Mouse (Mus musculus): ENCODE results near the gene Pou3f1.
"Not testable (repeated sequence)": the region's sequence is repeated elsewhere in the genome, so short reads cannot be mapped to it uniquely, and the experiment has no call there.

Pou3f1 gene

DNA sequence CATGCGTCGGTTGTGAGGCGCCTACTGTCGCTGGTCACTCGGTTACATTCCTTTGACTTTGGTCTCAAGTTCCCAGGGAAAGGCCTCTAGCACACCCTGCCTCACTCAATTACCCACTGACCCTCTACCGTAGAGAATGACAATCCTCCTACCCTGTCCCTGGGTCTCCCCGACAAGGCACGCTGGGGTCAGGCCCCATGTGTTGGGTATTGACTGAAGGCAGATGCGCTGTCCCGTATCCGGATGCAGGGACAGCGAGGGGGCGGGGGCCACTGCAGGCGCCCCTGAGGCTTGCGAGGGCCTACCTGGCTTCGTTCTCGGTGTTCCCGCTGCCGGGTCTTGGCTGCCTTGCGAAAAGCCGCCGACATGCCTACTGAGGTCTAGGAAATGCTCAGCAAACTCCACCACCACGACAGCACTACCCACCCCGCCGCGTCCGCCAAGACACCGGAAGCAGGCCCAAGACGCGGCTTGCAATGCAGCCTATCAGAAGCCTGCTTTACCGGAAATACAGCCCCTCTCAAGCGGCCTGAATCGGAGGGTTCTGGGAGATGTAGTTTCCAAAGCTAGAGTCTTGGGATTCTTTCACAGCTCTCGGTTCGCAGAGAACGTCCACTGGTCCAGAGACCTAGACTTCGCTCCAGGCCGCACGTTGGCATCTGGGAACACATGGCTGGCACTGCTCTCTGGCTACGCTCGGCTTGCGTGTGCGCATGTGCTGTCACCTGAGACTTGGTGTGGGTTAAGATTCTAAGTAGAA is 36.7 kb downstream of the Pou3f1 start, which contains the start of gene Utp11:
Utp11 (minus strand) TSS at position 466 of the 760 bp plus-strand sequence.
- peak; percentile 97 for DNase-seq

DNA sequence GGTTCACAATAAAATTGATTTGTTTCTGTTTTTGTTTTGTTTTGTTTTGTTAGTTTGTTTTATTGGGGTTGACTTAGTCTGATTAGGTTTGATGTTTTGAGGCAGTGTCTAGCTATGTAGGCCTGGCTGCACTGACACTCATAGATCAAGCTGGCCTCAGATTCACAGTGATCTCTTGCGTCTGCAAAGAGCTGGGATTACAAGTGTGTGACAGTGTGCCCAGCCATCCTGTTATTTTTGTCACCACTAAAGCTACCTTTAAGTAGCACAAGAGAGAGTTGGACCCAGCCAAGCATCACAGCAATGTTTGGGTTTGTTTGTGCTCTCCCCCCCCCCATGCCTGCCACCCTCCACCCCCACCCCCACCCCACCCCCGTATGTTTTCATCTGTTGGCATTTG is 38.0 kb downstream of the Pou3f1 start:
- DNase-seq, result no peak

DNA sequence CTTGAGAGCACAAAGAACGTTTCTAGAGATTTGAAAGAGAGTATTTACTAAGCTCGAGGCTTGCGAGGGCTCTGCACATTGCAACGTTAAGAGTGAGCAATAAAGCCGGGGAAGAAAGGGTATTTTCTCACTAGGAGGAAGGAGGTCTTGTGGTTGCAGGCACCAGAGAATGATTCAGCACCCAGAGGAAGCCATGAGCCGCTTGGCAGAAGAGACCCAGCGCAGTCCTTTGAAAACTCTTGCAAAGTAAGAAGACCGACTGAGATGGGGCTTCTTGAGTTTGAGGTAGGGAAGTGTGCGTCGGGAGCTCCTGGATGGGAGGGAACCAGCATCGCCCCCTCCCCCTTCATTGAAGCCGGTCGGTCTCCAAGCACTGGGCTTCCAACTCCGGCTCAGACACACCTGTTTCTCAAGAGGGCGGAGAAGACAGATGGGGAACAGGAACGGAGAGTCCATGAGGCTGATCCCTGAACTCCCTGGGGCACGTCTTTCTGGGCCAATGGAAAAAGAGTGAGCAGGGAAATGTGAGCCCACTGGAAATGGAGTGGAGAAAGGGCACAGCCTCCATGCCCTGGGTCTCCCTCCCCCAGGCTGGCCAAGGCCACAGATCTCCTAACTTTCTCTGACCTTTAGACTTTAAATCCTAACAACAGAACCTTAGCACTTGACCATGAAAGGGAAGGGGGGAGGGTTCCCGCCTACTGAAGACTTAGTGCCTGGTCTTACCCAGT is 39.3 kb downstream of the Pou3f1 start:
- DNase-seq, result peak; percentile 83

DNA sequence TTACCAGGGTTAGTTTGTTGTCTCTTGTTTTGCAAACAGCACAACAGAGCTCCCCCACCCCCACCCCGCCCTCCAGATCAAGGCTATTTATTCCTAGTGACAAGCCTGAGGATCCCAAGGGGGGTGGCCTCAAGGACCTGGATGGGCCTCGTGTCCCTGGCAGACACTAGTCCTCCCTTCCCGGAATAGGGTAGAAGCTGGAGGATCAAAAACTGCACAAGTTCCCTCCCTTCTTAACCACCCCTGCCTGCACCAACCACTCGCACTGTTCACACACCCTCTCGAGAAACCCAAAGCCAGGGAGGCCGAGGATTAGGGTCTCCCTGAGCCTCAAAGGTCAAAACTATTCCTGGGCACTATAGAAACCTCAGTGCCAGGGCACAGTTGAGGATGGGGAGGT is 43.2 kb downstream of the Pou3f1 start:
- no peak for DNase-seq

DNA sequence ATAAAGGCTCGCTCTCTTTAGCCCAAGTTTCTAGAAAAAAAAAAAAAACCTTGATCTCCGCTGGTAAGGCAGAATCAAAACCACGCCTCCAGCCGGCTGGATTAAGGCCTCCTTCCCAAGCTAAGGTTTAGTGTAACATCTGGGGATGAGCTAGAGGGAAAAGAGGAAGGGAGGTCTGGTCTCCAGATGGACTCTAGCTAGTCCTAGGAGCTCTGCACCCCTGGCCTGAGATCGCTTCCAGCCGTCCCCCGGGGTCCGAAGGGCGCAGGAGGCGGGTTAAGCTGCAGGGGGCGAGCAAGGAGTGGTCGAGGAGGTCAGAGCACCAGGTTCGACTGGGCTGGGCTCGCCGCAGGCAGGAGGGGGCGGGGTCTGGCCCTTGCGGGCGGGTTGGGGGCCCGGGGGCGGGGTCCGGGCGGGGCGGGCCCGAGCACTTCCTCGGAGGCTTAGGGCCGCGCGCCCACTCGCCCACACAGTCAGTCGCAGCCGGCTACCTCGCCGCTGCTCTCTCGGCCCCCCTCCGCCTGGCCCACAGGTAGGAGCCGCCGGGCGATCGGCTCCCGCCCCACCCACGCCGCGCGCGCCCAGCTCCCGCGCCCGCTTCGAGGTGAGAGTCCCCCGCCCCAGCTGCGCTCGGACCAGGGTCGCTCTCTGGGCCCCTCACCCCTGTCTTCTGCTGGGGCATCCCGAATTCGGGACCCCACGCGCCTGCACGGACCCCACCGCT is 43.8 kb downstream of the Pou3f1 start, which contains the start of gene Fhl3:
Fhl3 (plus strand) TSS at position 454 of the 724 bp plus-strand sequence.
- DNase-seq, result peak; percentile 88

DNA sequence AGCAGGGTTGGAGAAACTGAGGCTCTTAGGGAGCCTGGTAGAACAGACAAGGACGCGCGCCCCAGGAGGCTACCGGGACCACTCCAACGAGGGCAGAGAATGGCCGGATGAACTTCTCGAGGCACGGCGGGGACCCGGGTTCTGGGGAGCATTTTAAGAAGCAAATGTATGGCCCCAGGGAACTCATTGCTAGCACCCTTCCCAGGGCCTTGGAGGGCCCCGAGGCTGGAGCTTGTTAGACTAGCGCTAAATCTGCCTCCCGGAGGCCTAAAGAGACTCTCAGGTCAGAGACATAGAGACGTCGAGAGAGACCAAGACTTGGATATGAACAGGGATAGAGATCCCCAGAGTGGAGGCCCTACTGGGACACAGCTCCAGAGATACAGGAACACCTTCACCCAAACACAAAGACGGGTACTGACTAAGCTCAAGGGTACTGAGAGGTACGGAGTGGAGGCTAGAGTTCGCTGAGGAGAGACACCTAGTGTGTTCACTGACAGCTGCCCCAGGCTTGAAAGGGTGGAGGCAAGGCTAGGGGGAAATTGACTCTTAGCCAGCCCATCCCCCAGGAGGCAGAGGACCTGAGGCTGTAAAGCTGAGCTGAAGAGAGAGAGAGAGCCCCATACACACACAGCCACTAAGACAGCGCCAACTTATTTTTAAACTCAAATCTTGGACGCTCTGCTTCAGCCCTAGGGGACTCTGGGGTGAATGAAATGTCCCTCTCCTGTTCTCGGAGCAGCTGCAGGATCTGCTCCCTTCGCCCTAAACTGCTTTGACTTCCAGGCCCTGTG is 44.6 kb downstream of the Pou3f1 start:
- no peak for DNase-seq

DNA sequence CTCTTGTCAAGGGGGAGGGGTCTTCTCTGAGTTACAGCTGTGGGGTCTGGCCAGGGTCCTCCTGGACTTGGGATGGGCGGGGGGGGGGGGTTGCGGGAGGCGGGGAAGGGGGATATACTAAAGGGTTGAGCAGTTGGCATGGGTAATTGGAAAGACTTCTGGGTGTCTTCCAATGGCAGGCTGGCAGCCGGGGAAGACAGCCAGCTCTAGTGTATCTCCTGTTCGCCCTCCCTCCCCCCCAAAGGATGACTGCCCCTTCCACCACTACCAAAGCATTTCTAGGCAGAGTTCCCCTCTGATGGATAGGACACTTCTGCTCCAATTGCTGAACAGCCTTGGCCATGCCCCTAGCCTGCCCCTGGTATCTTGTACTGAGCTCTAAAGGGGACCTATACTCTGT is 45.3 kb downstream of the Pou3f1 start:
- DNase-seq, result no peak

DNA sequence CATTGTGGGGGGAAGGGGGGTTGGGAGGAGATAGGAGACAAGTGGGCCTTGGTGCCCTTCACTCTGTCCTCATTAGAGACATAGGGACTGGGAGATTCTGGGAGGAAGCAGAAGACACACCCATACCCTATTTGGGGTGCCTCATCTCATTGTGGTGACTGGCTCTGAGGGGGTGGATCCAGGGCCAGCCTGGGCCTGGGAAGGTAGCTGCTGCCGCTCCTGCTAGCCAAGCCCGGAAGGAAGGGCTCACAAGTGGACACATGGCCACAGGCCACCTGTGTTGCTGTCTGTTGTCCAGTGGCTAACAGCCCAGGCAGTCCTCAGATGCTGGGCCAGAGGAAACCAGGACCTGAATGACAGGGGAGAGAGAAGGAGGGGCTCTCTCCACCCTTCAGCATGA is 46.8 kb downstream of the Pou3f1 start:
- no peak for DNase-seq

DNA sequence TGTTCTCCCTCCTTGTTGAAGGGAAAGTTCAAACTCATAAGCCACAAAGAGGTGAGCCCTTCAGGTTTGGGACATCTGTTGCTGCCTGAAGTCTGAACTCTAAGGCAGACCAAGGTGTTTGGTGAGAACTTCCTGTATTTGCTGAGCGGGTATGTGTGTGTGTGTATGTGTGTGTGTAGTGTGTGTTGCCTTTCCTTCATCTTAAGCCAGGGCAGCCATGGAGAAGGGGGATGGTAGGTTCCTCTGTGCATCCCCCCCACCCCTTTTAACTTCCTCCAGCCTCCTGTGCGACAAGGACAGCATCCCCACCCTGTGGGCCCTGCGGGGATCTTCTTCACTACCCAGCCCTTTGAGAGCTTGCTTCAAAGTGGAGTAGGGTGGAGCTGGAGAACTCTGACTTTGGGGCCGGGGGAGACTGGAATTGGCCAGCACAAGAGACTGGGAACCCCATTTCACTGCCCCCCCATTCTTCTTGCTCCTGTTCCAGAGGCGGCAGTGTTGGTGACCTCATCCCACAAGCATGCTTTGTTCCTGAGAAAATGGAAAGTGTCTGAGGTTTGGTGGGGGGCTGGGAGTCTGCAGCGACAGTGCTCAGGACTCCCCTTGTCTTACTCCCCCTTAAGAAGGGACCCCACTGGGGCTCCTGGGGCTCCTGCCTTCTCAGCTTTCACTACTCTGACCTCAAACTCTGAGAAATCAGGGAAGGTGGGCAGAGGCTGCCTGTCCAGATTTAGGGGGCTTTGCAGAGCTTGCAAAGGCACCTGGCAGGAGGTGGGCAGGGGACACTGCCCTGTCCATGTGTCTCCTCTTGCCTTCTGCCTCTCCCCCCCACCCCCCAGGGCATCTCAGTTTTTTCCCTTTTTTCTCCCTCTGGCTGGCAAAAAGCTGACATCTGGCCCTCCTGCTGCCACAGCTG is 47.5 kb downstream of the Pou3f1 start:
- no peak for DNase-seq

DNA sequence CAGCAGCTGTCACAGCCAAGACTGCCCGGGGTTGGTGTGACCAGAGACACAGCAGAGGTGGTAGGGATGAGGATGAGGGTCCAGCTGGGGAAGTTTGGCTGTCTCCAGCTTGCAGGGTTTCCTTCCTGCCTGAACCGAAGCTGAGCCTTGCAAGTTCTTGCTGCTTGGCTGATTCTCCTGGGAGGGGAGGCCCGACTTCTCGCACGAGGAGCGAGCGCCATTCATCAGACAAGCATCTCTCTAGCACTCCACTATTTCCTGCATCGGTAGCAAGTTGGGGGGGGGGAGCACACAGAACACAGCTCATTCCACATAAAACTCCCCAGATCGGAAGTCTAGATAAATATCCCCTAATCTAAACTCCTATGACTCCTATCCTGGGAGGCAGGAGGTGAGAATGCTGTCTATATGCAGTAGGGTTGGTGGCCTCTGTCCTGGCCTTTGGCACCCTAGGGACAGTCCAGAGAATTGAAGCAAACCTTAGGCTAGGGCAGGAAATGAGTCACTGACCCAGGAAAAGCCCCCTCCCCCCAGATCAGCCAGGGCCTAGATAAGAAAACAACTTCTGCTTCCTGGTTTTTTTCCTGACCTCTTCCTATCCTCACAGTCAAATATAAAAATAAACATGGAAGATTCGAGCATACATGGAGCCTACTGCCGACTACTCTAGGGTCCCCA is 48.3 kb downstream of the Pou3f1 start:
- DNase-seq, result peak; percentile 60

DNA sequence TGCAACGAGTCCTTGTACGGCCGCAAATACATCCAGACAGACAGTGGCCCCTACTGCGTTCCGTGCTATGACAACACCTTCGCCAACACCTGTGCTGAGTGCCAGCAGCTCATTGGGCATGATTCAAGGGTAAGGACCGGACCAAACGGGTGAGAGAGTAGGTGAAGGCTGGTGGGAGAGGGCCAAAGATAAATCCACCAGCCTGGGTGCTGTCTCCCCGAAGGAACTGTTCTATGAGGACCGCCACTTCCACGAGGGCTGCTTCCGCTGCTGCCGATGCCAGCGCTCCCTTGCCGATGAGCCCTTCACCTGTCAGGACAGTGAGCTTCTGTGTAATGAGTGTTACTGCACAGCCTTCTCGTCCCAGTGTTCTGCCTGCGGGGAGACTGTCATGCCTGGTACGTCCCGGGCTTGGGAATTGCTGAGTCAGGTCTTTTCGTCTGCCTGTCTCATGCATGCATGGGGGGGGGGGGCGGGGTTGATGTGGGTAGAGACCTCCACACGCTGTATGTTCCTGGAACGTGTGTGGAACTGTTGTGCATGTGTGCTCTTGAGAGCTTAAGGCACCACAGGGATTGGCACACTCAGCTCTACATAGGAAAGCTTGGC is 49.2 kb downstream of the Pou3f1 start:
- no peak for DNase-seq

DNA sequence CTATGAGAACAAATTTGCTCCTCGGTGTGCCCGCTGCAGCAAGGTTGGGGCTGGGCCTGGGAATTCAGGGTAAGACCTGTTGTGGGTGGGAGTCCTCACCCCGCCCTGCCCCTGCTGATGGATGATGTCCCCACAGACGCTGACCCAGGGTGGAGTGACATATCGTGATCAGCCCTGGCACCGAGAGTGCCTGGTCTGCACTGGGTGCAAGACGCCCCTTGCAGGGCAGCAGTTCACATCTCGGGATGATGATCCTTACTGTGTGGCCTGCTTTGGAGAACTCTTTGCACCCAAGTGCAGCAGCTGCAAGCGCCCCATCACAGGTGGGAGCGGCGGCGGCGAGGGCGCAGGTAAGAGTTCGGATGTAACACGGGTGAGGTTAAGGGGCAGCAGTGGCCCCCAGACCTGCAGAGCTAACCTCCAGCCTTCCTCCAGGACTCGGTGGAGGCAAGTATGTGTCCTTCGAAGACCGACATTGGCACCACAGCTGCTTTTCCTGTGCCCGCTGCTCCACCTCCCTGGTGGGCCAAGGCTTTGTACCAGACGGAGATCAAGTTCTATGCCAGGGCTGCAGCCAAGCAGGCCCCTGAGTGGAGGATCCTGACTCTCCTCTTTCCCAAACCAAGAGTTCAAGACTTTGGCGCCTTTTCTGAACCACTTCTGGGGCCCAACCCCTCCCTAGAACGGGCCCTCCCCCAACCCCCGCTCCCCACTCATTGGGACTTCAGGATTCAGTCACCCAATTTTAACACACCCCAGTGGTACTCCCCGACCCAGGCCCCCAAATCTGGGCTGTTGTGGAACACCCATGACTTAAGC is 51.0 kb downstream of the Pou3f1 start:
- not testable (repeated sequence) for DNase-seq

DNA sequence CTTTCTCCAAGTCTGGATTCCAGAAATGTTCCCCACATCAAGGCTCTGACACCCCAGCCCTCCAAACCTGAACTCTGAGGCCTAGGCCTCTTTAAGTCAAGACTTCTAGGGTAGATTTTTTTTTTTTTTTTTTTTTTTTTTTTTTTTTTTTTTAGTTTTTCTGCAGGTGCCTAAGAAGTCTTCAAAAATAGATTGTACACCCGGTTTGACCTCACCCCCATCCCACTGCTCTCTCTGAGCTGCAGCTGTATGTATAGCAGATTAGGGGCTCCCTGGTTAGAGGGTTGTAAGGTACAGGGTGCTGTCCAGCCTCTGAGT is 51.6 kb downstream of the Pou3f1 start:
- DNase-seq, result not testable (repeated sequence)

DNA sequence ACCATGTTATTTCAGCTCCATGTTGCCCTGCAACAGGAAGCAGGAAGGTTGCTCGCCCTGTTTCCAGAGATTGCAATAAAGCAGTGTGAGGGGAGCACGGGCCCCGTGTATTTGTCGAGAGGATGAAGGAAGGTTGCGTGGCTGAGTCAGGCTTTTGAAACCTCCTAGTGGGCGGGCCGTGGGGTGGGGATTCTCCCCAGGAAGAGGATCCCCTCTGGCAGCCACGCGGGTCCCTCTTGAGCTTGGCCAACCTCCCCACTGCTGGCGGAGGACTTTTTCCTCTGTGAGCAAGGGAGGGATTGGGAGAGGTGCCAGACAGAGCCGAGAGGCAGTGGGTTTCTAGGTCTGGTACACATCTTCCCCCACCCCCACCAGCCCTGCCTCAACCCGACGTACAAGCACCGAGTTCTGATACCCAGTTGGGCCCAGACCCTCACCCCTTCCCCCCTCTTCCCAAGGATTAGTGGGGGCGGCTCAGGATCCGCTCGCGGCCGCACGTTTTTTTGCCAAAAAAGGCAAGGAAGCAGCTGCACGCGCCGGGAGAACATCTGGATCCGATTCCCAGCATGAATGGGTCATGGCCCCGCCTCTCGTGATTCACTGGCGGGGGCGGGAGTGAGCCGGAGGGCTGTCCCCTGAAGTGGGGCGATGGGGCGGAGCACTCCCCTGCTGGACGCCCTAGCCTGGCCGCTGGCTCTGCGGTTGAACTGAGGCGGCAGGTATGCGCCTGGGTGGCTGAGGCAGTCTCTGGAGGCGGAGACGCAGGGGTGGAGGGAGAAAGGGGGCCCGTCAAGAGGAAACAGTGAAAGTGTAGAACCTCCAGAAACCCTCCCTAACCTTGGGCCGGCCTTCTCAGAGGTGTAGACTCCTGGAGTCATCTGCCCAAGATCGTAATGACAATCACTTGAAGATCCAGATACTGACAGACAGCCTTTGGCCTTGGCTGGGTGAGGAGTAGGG is 52.2 kb downstream of the Pou3f1 start:
- DNase-seq, result peak; percentile 90

DNA sequence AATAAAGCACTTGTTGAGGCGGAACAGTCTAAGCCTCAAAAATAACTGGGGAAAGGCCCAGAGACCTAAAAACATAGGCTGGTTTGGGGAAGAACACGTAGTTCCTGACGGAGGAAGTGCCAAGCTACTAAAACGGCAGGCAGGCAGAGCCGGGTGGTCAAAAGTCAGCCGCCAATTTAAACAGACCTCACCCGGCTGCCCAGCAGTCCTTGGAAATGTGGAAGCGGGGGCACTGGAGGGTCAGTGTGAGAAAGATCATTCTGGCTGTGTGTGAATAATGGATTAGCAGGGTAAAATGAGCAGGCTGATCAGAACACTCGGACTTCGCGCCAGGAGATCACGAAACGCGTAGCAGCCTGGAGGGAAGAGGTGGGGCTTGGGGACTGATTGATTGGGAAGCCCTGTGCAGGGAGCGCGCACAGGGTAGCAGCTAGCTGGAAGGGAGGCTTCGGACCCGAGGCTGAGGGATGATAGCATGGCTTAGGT is 53.4 kb downstream of the Pou3f1 start:
- peak; percentile 50 for DNase-seq

Measured in kidney, adult 9 months (tissue).